Mouse (Mus musculus) small intestine, adult 2 months (tissue): Measurements from ENCODE around the gene Sema5a.

Source experiments
- CTCF ChIP-seq: fragments of 200-500 bp; IDR thresholded peaks from 2 replicates; pipeline ENCODE4 v1.5.1; 2012; ENCODE audit warnings: low read depth, mild to moderate bottlenecking, control low read depth, inconsistent platforms, low read length, moderate library complexity, mixed read lengths; ENCODE audit not compliant: insufficient replicate concordance, insufficient read length; ENCODE audit errors: extremely low read depth
- POLR2A ChIP-seq: fragments of 200-500 bp; IDR thresholded peaks from 2 replicates; pipeline ENCODE4 v1.6.1; 2012; ENCODE audit warnings: low read depth, mild to moderate bottlenecking, control low read depth, inconsistent platforms, low read length, moderate library complexity

GRCm38 (mm10) chr15:32460238-32460637 is 215.6 kb downstream of the Sema5a start:
- TF ChIP-seq CTCF (no peak), POLR2A (no peak)
